Mouse (Mus musculus): ENCODE data around the gene Lin28a. TPM values are rescaled to one million over a fixed set of nuclear protein-coding genes. Genes with fewer than 3 reads are reported as not detected.
A peak's percentile ranks its signal among the peaks of the same experiment; 100 is the strongest.

Lin28a gene
- polyA plus RNA-seq, 1 experiment: 29.6 TPM

- WGBS: 73% methylated on average over 8 of the region's 8 CpGs
- TF ChIP-seq CTCF (IDR thresholded peaks at IDR 0.05; ENCODE audit: control insufficient read depth, insufficient read depth, low read length) (no peak), POLR2A (IDR thresholded peaks at IDR 0.05; ENCODE audit: borderline replicate concordance, control insufficient read depth, low read depth, low read length) (no peak)
- Histone ChIP-seq H3K4me3 (replicated peaks; ENCODE audit: control insufficient read depth, low read depth, low read length) (no peak overlapping the region), H3K27ac (ENCODE audit: control insufficient read depth, insufficient read depth, low read depth, low read length, poor library complexity) (peak overlapping the region; percentile 99), H3K4me1 (ENCODE audit: control insufficient read depth, insufficient read depth, low read length) (no peaks in the 10 kb centered on the region; the same call in 1 of the 2 replicates)
Measured at GRCm38 (mm10) chr4:133969114-133969770, 49.4 kb downstream of the Lin28a start.

GRCm38 (mm10) chr4:133968150-133968921 is 50.3 kb downstream of the Lin28a start, which contains the start of gene Hmgn2:
TSS of gene Hmgn2 (minus strand) at chr4:133968650.
- Histone ChIP-seq H3K27ac (ENCODE audit: control insufficient read depth, insufficient read depth, low read depth, low read length, poor library complexity) (peak within 1 kb of the TSS; percentile 99), H3K4me1 (ENCODE audit: control insufficient read depth, insufficient read depth, low read length) (no peaks in the 10 kb centered on the region; the same call in 1 of the 2 replicates), H3K4me3 (replicated peaks; ENCODE audit: control insufficient read depth, low read depth, low read length) (peak within 1 kb of the TSS; percentile 81)
- TF ChIP-seq CTCF (IDR thresholded peaks at IDR 0.05; ENCODE audit: control insufficient read depth, insufficient read depth, low read length) (no peak), POLR2A (IDR thresholded peaks at IDR 0.05; ENCODE audit: borderline replicate concordance, control insufficient read depth, low read depth, low read length) (peak; percentile 4; the same call in 1 of the 2 replicates)
- under 1% methylated on average over 42 of the region's 42 CpGs for WGBS

- Histone ChIP-seq H3K27ac (ENCODE audit: control insufficient read depth, insufficient read depth, low read depth, low read length, poor library complexity) (peak overlapping the region; percentile 99), H3K4me3 (replicated peaks; ENCODE audit: control insufficient read depth, low read depth, low read length) (peak overlapping the region; percentile 81), H3K4me1 (ENCODE audit: control insufficient read depth, insufficient read depth, low read length) (no peaks in the 10 kb centered on the region; the same call in 1 of the 2 replicates)
- WGBS: under 1% methylated on average over 29 of the region's 29 CpGs
- TF ChIP-seq POLR2A (IDR thresholded peaks at IDR 0.05; ENCODE audit: borderline replicate concordance, control insufficient read depth, low read depth, low read length) (no peak), CTCF (IDR thresholded peaks at IDR 0.05; ENCODE audit: control insufficient read depth, insufficient read depth, low read length) (no peak)
Measured at GRCm38 (mm10) chr4:133967866-133968149, 50.8 kb downstream of the Lin28a start.

GRCm38 (mm10) chr4:133967138-133967865 is 51.3 kb downstream of the Lin28a start:
- H3K4me1 ChIP-seq (ENCODE audit: control insufficient read depth, insufficient read depth, low read length): no peaks in the 10 kb centered on the region; the same call in 1 of the 2 replicates
- TF ChIP-seq CTCF (IDR thresholded peaks at IDR 0.05; ENCODE audit: control insufficient read depth, insufficient read depth, low read length): no peak
- peak; percentile 59; the same call in 1 of the 2 replicates for TF ChIP-seq POLR2A (IDR thresholded peaks at IDR 0.05; ENCODE audit: borderline replicate concordance, control insufficient read depth, low read depth, low read length)
- H3K27ac ChIP-seq (ENCODE audit: control insufficient read depth, insufficient read depth, low read depth, low read length, poor library complexity): peak overlapping the region; percentile 99
- peak overlapping the region; percentile 83 for H3K4me3 ChIP-seq (replicated peaks; ENCODE audit: control insufficient read depth, low read depth, low read length)
- WGBS: under 1% methylated on average over 94 of the region's 101 CpGs

- Histone ChIP-seq H3K27ac (ENCODE audit: control insufficient read depth, insufficient read depth, low read depth, low read length, poor library complexity) (0 out of 2 replicates have a peak overlapping the region, but pooled peaks have one; percentile 56), H3K4me3 (replicated peaks; ENCODE audit: control insufficient read depth, low read depth, low read length) (peak overlapping the region; percentile 83), H3K4me1 (ENCODE audit: control insufficient read depth, insufficient read depth, low read length) (no peaks in the 10 kb centered on the region; the same call in 1 of the 2 replicates)
- 22% methylated on average over 12 of the region's 12 CpGs for WGBS
- TF ChIP-seq CTCF (IDR thresholded peaks at IDR 0.05; ENCODE audit: control insufficient read depth, insufficient read depth, low read length) (no peak), POLR2A (IDR thresholded peaks at IDR 0.05; ENCODE audit: borderline replicate concordance, control insufficient read depth, low read depth, low read length) (no peak)
Measured at GRCm38 (mm10) chr4:133966271-133966940, 52.2 kb downstream of the Lin28a start.

- Histone ChIP-seq H3K4me1 (ENCODE audit: control insufficient read depth, insufficient read depth, low read length) (no peaks in the 10 kb centered on the region), H3K27ac (ENCODE audit: control insufficient read depth, insufficient read depth, low read depth, low read length, poor library complexity) (no peak overlapping the region), H3K4me3 (replicated peaks; ENCODE audit: control insufficient read depth, low read depth, low read length) (no peak overlapping the region)
- 88% methylated on average over 7 of the region's 7 CpGs for WGBS
- no peak for TF ChIP-seq POLR2A (IDR thresholded peaks at IDR 0.05; ENCODE audit: borderline replicate concordance, control insufficient read depth, low read depth, low read length)
Measured at GRCm38 (mm10) chr4:133962566-133962965, 56.1 kb downstream of the Lin28a start.

GRCm38 (mm10) chr4:133958884-133959283 is 59.8 kb downstream of the Lin28a start:
- no peaks in the 10 kb centered on the region for H3K4me1 ChIP-seq (ENCODE audit: control insufficient read depth, insufficient read depth, low read length)
- no peak overlapping the region for H3K27ac ChIP-seq (ENCODE audit: control insufficient read depth, insufficient read depth, low read depth, low read length, poor library complexity)
- 63% methylated on average over 1 of the region's 1 CpGs for WGBS
- TF ChIP-seq POLR2A (IDR thresholded peaks at IDR 0.05; ENCODE audit: borderline replicate concordance, control insufficient read depth, low read depth, low read length): no peak
- no peak for TF ChIP-seq CTCF (IDR thresholded peaks at IDR 0.05; ENCODE audit: control insufficient read depth, insufficient read depth, low read length)
- no peak overlapping the region for H3K4me3 ChIP-seq (replicated peaks; ENCODE audit: control insufficient read depth, low read depth, low read length)

All from bone marrow, adult 2 months (tissue).